Mouse (Mus musculus) kidney, adult 2 months (tissue): ENCODE data around the gene Prkch. TPM values are rescaled to one million over a fixed set of nuclear protein-coding genes. Genes with fewer than 3 reads are reported as not detected.

ENCODE experiments used
- DNase-seq: peaks from one replicate; pipeline ENCODE4 v3.0.0; 2021
- H3K27ac ChIP-seq: fragments of 200-500 bp; 2 replicates; pipeline ENCODE4 v1.5.1; 2012; ENCODE audit warnings: low read depth, low read length, control low read depth, inconsistent platforms; ENCODE audit not compliant: insufficient read depth
- H3K27me3 ChIP-seq: fragments of 200-500 bp; replicated peaks from 2 replicates; pipeline ENCODE4 v1.6.1; 2012; ENCODE audit warnings: mild to moderate bottlenecking, moderate library complexity, low read length, inconsistent platforms; ENCODE audit not compliant: control insufficient read depth, insufficient read depth
- H3K36me3 ChIP-seq: fragments of 200-500 bp; 2 replicates; pipeline ENCODE4 v1.6.1; 2012; ENCODE audit warnings: mild to moderate bottlenecking, moderate library complexity, low read length, inconsistent platforms; ENCODE audit not compliant: control insufficient read depth, insufficient read depth
- H3K4me1 ChIP-seq: fragments of 200-500 bp; 2 replicates; pipeline ENCODE4 v1.6.1; 2011; ENCODE audit warnings: low read length; ENCODE audit not compliant: control insufficient read depth, insufficient read depth
- H3K4me3 ChIP-seq: fragments of 200-500 bp; 2 replicates; pipeline ENCODE4 v1.5.1; 2011; ENCODE audit warnings: mild to moderate bottlenecking, low read depth, low read length, control low read depth; ENCODE audit not compliant: insufficient read depth
- CTCF ChIP-seq: fragments of 200-500 bp; conservative IDR thresholded peaks from 2 replicates; pipeline ENCODE4 v1.5.1; 2011; ENCODE audit warnings: low read depth, mild to moderate bottlenecking, control low read depth, low read length, moderate library complexity, mixed read lengths; ENCODE audit not compliant: insufficient read depth, insufficient read length
- POLR2A ChIP-seq: fragments of 200-500 bp; IDR thresholded peaks from one replicate; pipeline ENCODE4 v1.6.1; 2011; ENCODE audit warnings: low read depth, low read length, control low read depth
- WGBS: fragments of 180-500 bp; shearing (Covaris S2); methylation state at CpG from one replicate; pipeline ENCODE4 v1.1.7; 2018; 5-methylcytosine and 5-hydroxymethylcytosine counted together
- polyA plus RNA-seq: library from polyadenylated mRNA; depleted of rRNA; stranded (reverse); fragments of >200 nt; gene quantifications from 2 replicates; pipeline ENCODE4 v1.2.3, GENCODE M21; 2012

Prkch gene
- polyA plus RNA-seq, 1 experiment, result 9.5 TPM

- TF ChIP-seq POLR2A (no peak), CTCF (no peak)
- Histone ChIP-seq H3K4me1 (no peaks in the 10 kb centered on the region; the same call in 1 of the 2 replicates), H3K27ac (no peak overlapping the region), H3K36me3 (no peaks in the 10 kb centered on the region), H3K27me3 (no peaks in the 10 kb centered on the region), H3K4me3 (no peak overlapping the region)
- 82% methylated on average over 13 of the region's 13 CpGs for WGBS
- DNase-seq, result no peak
Observed at GRCm38 (mm10) chr12:73694690-73695089, 110.1 kb downstream of the Prkch start.

- Histone ChIP-seq H3K4me3 (no peak overlapping the region), H3K4me1 (no peaks in the 10 kb centered on the region; the same call in 1 of the 2 replicates), H3K27me3 (no peaks in the 10 kb centered on the region), H3K27ac (no peak overlapping the region), H3K36me3 (no peaks in the 10 kb centered on the region)
- TF ChIP-seq CTCF, result no peak
- TF ChIP-seq POLR2A, result no peak
- no peak for DNase-seq
- 80% methylated on average over 16 of the region's 16 CpGs for WGBS
Observed at GRCm38 (mm10) chr12:73695110-73695509, 110.5 kb downstream of the Prkch start.

- H3K4me1 ChIP-seq, result no peaks in the 10 kb centered on the region; the same call in 1 of the 2 replicates
- TF ChIP-seq POLR2A, result no peak
- TF ChIP-seq CTCF, result no peak
- 66% methylated on average over 4 of the region's 4 CpGs for WGBS
- no peaks in the 10 kb centered on the region for H3K36me3 ChIP-seq
- no peak for DNase-seq
- H3K27me3 ChIP-seq, result no peaks in the 10 kb centered on the region
- no peak overlapping the region for H3K4me3 ChIP-seq
- no peak overlapping the region for H3K27ac ChIP-seq
Observed at GRCm38 (mm10) chr12:73696084-73696483, 111.5 kb downstream of the Prkch start.

- WGBS, result 92% methylated on average over 4 of the region's 4 CpGs
- no peak for DNase-seq
- TF ChIP-seq POLR2A, result no peak
- TF ChIP-seq CTCF, result no peak
- H3K4me3 ChIP-seq, result no peak overlapping the region
- no peaks in the 10 kb centered on the region for H3K36me3 ChIP-seq
- H3K4me1 ChIP-seq, result no peaks in the 10 kb centered on the region; the same call in 1 of the 2 replicates
- no peak overlapping the region for H3K27ac ChIP-seq
- no peaks in the 10 kb centered on the region for H3K27me3 ChIP-seq
Observed at GRCm38 (mm10) chr12:73696946-73697345, 112.3 kb downstream of the Prkch start.

GRCm38 (mm10) chr12:73698436-73698835 is 113.8 kb downstream of the Prkch start:
- Histone ChIP-seq H3K4me3 (no peak overlapping the region), H3K27ac (no peak overlapping the region), H3K4me1 (no peaks in the 10 kb centered on the region), H3K36me3 (no peaks in the 10 kb centered on the region), H3K27me3 (no peaks in the 10 kb centered on the region)
- DNase-seq, result no peak
- TF ChIP-seq POLR2A (no peak), CTCF (no peak)
- 68% methylated on average over 5 of the region's 5 CpGs for WGBS

GRCm38 (mm10) chr12:73698841-73699240 is 114.2 kb downstream of the Prkch start:
- Histone ChIP-seq H3K27ac (no peak overlapping the region), H3K27me3 (no peaks in the 10 kb centered on the region), H3K4me1 (no peaks in the 10 kb centered on the region), H3K4me3 (no peak overlapping the region), H3K36me3 (no peaks in the 10 kb centered on the region)
- no peak for DNase-seq
- TF ChIP-seq CTCF (no peak), POLR2A (no peak)
- 73% methylated on average over 8 of the region's 8 CpGs for WGBS

- no peak for DNase-seq
- Histone ChIP-seq H3K27ac (no peak overlapping the region), H3K27me3 (no peaks in the 10 kb centered on the region), H3K4me1 (no peaks in the 10 kb centered on the region), H3K36me3 (no peaks in the 10 kb centered on the region), H3K4me3 (no peak overlapping the region)
- TF ChIP-seq POLR2A (no peak), CTCF (no peak)
- WGBS, result 67% methylated on average over 17 of the region's 17 CpGs
Observed at GRCm38 (mm10) chr12:73699471-73700186, 115.0 kb downstream of the Prkch start.

- DNase-seq, result peak; percentile 23
- 54% methylated on average over 6 of the region's 6 CpGs for WGBS
- no peaks in the 10 kb centered on the region for H3K27me3 ChIP-seq
Observed at GRCm38 (mm10) chr12:73700544-73701069, 116.0 kb downstream of the Prkch start.

More at GRCm38 (mm10) chr12:73700544-73701069, 116.0 kb downstream of the Prkch start:
- no peak overlapping the region for H3K4me3 ChIP-seq
- no peaks in the 10 kb centered on the region for H3K4me1 ChIP-seq
- no peaks in the 10 kb centered on the region for H3K36me3 ChIP-seq
- H3K27ac ChIP-seq, result no peak overlapping the region
- TF ChIP-seq CTCF (no peak), POLR2A (no peak)
